Mouse (Mus musculus) heart, postnatal 0 days (tissue): ENCODE data around the gene Pcca.

Experiments
- CTCF ChIP-seq: IDR thresholded peaks from 2 replicates; pipeline ENCODE4 v1.5.1; 2016; ENCODE audit warnings: antibody characterized with exemption, control low read depth, low read depth
- EP300 ChIP-seq: IDR thresholded peaks from 2 replicates; pipeline ENCODE4 v1.6.1; 2016; ENCODE audit warnings: antibody characterized with exemption, low read depth

GRCm38 (mm10) chr14:122896106-122896505 lies 362.0 kb downstream of the Pcca start:
- no peak for TF ChIP-seq CTCF
- no peak for TF ChIP-seq EP300
